ENCODE assay signal across 9 mouse cellular contexts in genomic region chr17:12203414-12203897, GRCm38 (mm10).
DNase-seq lines count a peak whose midpoint lies in the region; ATAC-seq lines count a peak whose summit lies in the region.
"Had no signal": no experiment of that assay in that cellular context is flagged by ENCODE, and none has a peak within 500 bp of the region (broad histone marks: within the 10 kb centered on the region; RNA-seq: fewer than 3 reads in every experiment).

No protein-coding gene starts in this region.

- H3K9me3 ChIP-seq in liver, embryonic 11.5 days (ENCODE audit: control insufficient read depth, low read length): no peaks in the 10 kb centered on the region
- H3K9me3 ChIP-seq in hindbrain, embryonic 11.5 days (ENCODE audit: control insufficient read depth, low read length): no peaks in the 10 kb centered on the region
- no peaks in the 10 kb centered on the region for H3K9me3 ChIP-seq in neural tube, embryonic 13.5 days

- peak overlapping the region; percentile 38 for H3K9ac ChIP-seq in liver, embryonic 11.5 days (ENCODE audit: low read depth, low read length)
- no peak overlapping the region for H3K9ac ChIP-seq in hindbrain, embryonic 11.5 days (ENCODE audit: low read depth, low read length)
- no peak overlapping the region for H3K9ac ChIP-seq in neural tube, embryonic 13.5 days

- H3K4me1 ChIP-seq in liver, embryonic 11.5 days (replicated peaks; ENCODE audit: control insufficient read depth, insufficient read depth, low read length): peaks cover 60% of the 10 kb centered on the region
- peaks cover 7% of the 10 kb centered on the region for H3K4me1 ChIP-seq in hindbrain, embryonic 11.5 days (replicated peaks; ENCODE audit: control insufficient read depth, insufficient read depth, low read length)
- peaks cover 54% of the 10 kb centered on the region for H3K4me1 ChIP-seq in neural tube, embryonic 13.5 days (replicated peaks)

- H3K27me3 ChIP-seq in liver, embryonic 11.5 days (replicated peaks; ENCODE audit: control insufficient read depth, insufficient read depth, low read length): no peaks in the 10 kb centered on the region
- H3K27me3 ChIP-seq in hindbrain, embryonic 11.5 days (ENCODE audit: control insufficient read depth, insufficient read depth, low read length): no peaks in the 10 kb centered on the region
- H3K27me3 ChIP-seq in neural tube, embryonic 13.5 days: no peaks in the 10 kb centered on the region

- DNase-seq in liver, embryonic 11.5 days (ENCODE audit: low spot score): no peak
- no peak for DNase-seq in liver
- DNase-seq in cerebellum, postnatal 25 days: peak; percentile 66 to 78
- no peak for DNase-seq in hindbrain, embryonic 11.5 days (ENCODE audit: low spot score)
- DNase-seq in adrenal gland, postnatal 4 days (ENCODE audit: low spot score in 2 of 2): no peak
- no peak for DNase-seq in frontal cortex, adult 2 months (ENCODE audit: extremely low spot score in 1 of 2, low spot score in 1 of 2)
- no peak for DNase-seq in testis, postnatal 14 days (ENCODE audit: low spot score)

- no peak overlapping the region for H3K4me3 ChIP-seq in liver, embryonic 11.5 days (ENCODE audit: low read depth, low read length)
- no peak overlapping the region for H3K4me3 ChIP-seq in hindbrain, embryonic 11.5 days (ENCODE audit: low read depth, low read length)
- no peak overlapping the region for H3K4me3 ChIP-seq in neural tube, embryonic 13.5 days
- H3K4me3 ChIP-seq: myocyte had no signal

- no peak overlapping the region for H3K4me2 ChIP-seq in liver, embryonic 11.5 days
- no peak overlapping the region for H3K4me2 ChIP-seq in hindbrain, embryonic 11.5 days (replicated peaks; ENCODE audit: low read depth, low read length)
- no peak overlapping the region for H3K4me2 ChIP-seq in neural tube, embryonic 13.5 days

- 0 out of 2 replicates have a peak, but pooled peaks cover 2% of the 10 kb centered on the region for H3K36me3 ChIP-seq in liver, embryonic 11.5 days (ENCODE audit: control insufficient read depth, insufficient read depth, low read length)
- H3K36me3 ChIP-seq in hindbrain, embryonic 11.5 days (ENCODE audit: control insufficient read depth, insufficient read depth, low read length): no peaks in the 10 kb centered on the region
- no peaks in the 10 kb centered on the region for H3K36me3 ChIP-seq in neural tube, embryonic 13.5 days

- H3K27ac ChIP-seq in liver, embryonic 11.5 days (ENCODE audit: low read depth, low read length): peak overlapping the region; percentile 100
- no peak overlapping the region for H3K27ac ChIP-seq in hindbrain, embryonic 11.5 days (ENCODE audit: low read depth, low read length)
- H3K27ac ChIP-seq in neural tube, embryonic 13.5 days (replicated peaks): no peak overlapping the region

- WGBS in liver, embryonic 11.5 days: 75% methylated on average over 15 of the region's 15 CpGs
- WGBS in hindbrain, embryonic 11.5 days: 69% methylated on average over 15 of the region's 15 CpGs
- WGBS in neural tube, embryonic 13.5 days: 49% methylated on average over 15 of the region's 15 CpGs

- ATAC-seq in liver, embryonic 11.5 days (replicated peaks; ENCODE audit: low FRiP score): no peak
- 0 out of 2 replicates have a peak, but pooled peaks have one; percentile 43 for ATAC-seq in hindbrain, embryonic 11.5 days (ENCODE audit: low FRiP score)
- peak; percentile 68 for ATAC-seq in neural tube, embryonic 13.5 days (ENCODE audit: low read depth)

Comparison
In these comparisons a context has a peak if more than half of its experiments do, and no peak if none do; other contexts are left out.
1. DNase-seq: peak in cerebellum, postnatal 25 days (2 of 2); none in liver, embryonic 11.5 days (single experiment), liver (single experiment), hindbrain, embryonic 11.5 days (single experiment), adrenal gland, postnatal 4 days (0 of 2), frontal cortex, adult 2 months (0 of 2) and testis, postnatal 14 days (single experiment).